Mouse (Mus musculus) gonadal fat pad, adult 2 months (tissue): ENCODE results near the gene Cbx8. TPM values are rescaled to one million over a fixed set of nuclear protein-coding genes. Genes with fewer than 3 reads are reported as not detected.

Experiments used
- DNase-seq: peaks from one replicate; pipeline ENCODE4 v3.0.0-alpha.2; 2012; ENCODE audit warnings: low read depth
- polyA plus RNA-seq: library from polyadenylated mRNA; depleted of rRNA; stranded (reverse); fragments of >200 nt; gene quantifications from 2 replicates; pipeline ENCODE4 v1.2.3, GENCODE M21; 2012

The Cbx8 gene
- polyA plus RNA-seq, 1 experiment = 3.8 TPM

GRCm38 (mm10) chr11:119048133-119048510 is 7.4 kb upstream of the Cbx8 start:
- DNase-seq = no peak

- DNase-seq = no peak
Observed at GRCm38 (mm10) chr11:119047261-119048132, 6.7 kb upstream of the Cbx8 start.

GRCm38 (mm10) chr11:119046601-119047245 is 6.0 kb upstream of the Cbx8 start:
- DNase-seq = no peak

- DNase-seq = no peak
Observed at GRCm38 (mm10) chr11:119044551-119045337, 4.0 kb upstream of the Cbx8 start.

GRCm38 (mm10) chr11:119043761-119044550 is 3.2 kb upstream of the Cbx8 start:
- no peak for DNase-seq

GRCm38 (mm10) chr11:119043273-119043540 is 2.4 kb upstream of the Cbx8 start:
- DNase-seq = no peak

- DNase-seq = no peak
Observed at GRCm38 (mm10) chr11:119042466-119043272, 1.9 kb upstream of the Cbx8 start.

- DNase-seq = no peak
Observed at GRCm38 (mm10) chr11:119041750-119042465, 1.1 kb upstream of the Cbx8 start.

- no peak for DNase-seq
Observed at GRCm38 (mm10) chr11:119041325-119041716, 552 bp upstream of the Cbx8 start.

- no peak for DNase-seq
Observed at GRCm38 (mm10) chr11:119039732-119040512, 847 bp downstream of the Cbx8 start.

GRCm38 (mm10) chr11:119038744-119039484 is 1.9 kb downstream of the Cbx8 start:
- DNase-seq = no peak

GRCm38 (mm10) chr11:119037780-119038401 is 2.9 kb downstream of the Cbx8 start:
- no peak for DNase-seq

GRCm38 (mm10) chr11:119036934-119037779 is 3.6 kb downstream of the Cbx8 start:
- no peak for DNase-seq

GRCm38 (mm10) chr11:119036447-119036846 is 4.3 kb downstream of the Cbx8 start:
- no peak for DNase-seq

- DNase-seq = no peak
Observed at GRCm38 (mm10) chr11:119035686-119036165, 5.0 kb downstream of the Cbx8 start.

GRCm38 (mm10) chr11:119035094-119035685 is 5.6 kb downstream of the Cbx8 start:
- DNase-seq = no peak

GRCm38 (mm10) chr11:119034635-119035034 is 6.1 kb downstream of the Cbx8 start:
- no peak for DNase-seq
